Mouse (Mus musculus): ENCODE data around the gene Stox2. TPM values are rescaled to one million over a fixed set of nuclear protein-coding genes. Genes with fewer than 3 reads are reported as not detected.

Gene Stox2
- total and polyA plus RNA-seq, 3 experiments: under 0.01 TPM; not detected in 2

GRCm38 (mm10) chr8:47288131-47288865, 157.9 kb downstream of the Stox2 start:
- Histone ChIP-seq H3K36me3 (ENCODE audit: control insufficient read depth in 1 of 2, insufficient read depth in 2 of 2, low read length in 2 of 2) (no peaks in the 10 kb centered on the region), H3K27ac (ENCODE audit: control insufficient read depth, low read depth, low read length) (no peak overlapping the region), H3K4me1 (ENCODE audit: control insufficient read depth in 1 of 2, insufficient read depth in 2 of 2, low read length in 2 of 2) (no peaks in the 10 kb centered on the region), H3K27me3 (ENCODE audit: control insufficient read depth in 1 of 2, insufficient read depth in 2 of 2, low read length in 2 of 2) (no peaks in the 10 kb centered on the region), H3K4me3 (ENCODE audit: control insufficient read depth in 1 of 2, insufficient read depth in 1 of 2, low read depth in 2 of 2, low read length in 2 of 2) (no peak overlapping the region), H3K9me3 (replicated peaks; ENCODE audit: insufficient read depth, low read length) (no peaks in the 10 kb centered on the region), H3K79me2 (ENCODE audit: control insufficient read depth, insufficient read depth, low read length, poor library complexity) (no peaks in the 10 kb centered on the region), H3K9ac (ENCODE audit: control insufficient read depth, low read depth, low read length, poor library complexity, severe bottlenecking) (no peak overlapping the region)
- no peak for TF ChIP-seq RCOR1 (IDR thresholded peaks at IDR 0.05; ENCODE audit: low read depth, low read length)
- TF ChIP-seq ZMIZ1 (IDR thresholded peaks at IDR 0.05; ENCODE audit: low read depth, low read length): no peak
- no peak for TF ChIP-seq TAL1 (IDR thresholded peaks at IDR 0.05; ENCODE audit: low read length)
- no peak for TF ChIP-seq ZKSCAN1 (IDR thresholded peaks at IDR 0.05; ENCODE audit: low read depth, low read length)
- TF ChIP-seq TCF12 (IDR thresholded peaks at IDR 0.05; ENCODE audit: low read depth, low read length): no peak
- TF ChIP-seq CTCF (IDR thresholded peaks at IDR 0.05 in 2 of 3, conservative IDR thresholded peaks at IDR 0.05 in 1 of 3; ENCODE audit: control insufficient read depth in 1 of 3, insufficient read depth in 1 of 3, low read depth in 2 of 3, low read length in 3 of 3, poor library complexity in 1 of 3, severe bottlenecking in 1 of 3): no peak
- no peak for TF ChIP-seq NELFE (IDR thresholded peaks at IDR 0.05; ENCODE audit: low read depth, low read length)
- TF ChIP-seq E2F4 (IDR thresholded peaks at IDR 0.05; ENCODE audit: borderline replicate concordance, low read depth, low read length): no peak
- TF ChIP-seq USF1 (IDR thresholded peaks at IDR 0.05; ENCODE audit: low read depth, low read length): no peak
- no peak for TF ChIP-seq ETS1 (IDR thresholded peaks at IDR 0.05; ENCODE audit: low read depth, low read length)
- no peak for TF ChIP-seq POLR2A (IDR thresholded peaks at IDR 0.05; ENCODE audit: control insufficient read depth in 1 of 2, insufficient read depth in 1 of 2, low read depth in 1 of 2, low read length in 2 of 2, poor library complexity in 1 of 2)
- no peak for DNase-seq (ENCODE audit: low read depth, low spot score)

- Histone ChIP-seq H3K9ac (ENCODE audit: control insufficient read depth, low read depth, low read length, poor library complexity, severe bottlenecking) (no peak overlapping the region), H3K4me1 (ENCODE audit: control insufficient read depth in 1 of 2, insufficient read depth in 2 of 2, low read length in 2 of 2) (no peaks in the 10 kb centered on the region), H3K9me3 (replicated peaks; ENCODE audit: insufficient read depth, low read length) (no peaks in the 10 kb centered on the region), H3K27ac (ENCODE audit: control insufficient read depth, low read depth, low read length) (no peak overlapping the region), H3K79me2 (ENCODE audit: control insufficient read depth, insufficient read depth, low read length, poor library complexity) (no peaks in the 10 kb centered on the region), H3K4me3 (ENCODE audit: control insufficient read depth in 1 of 2, insufficient read depth in 1 of 2, low read depth in 2 of 2, low read length in 2 of 2) (no peak overlapping the region), H3K36me3 (ENCODE audit: control insufficient read depth in 1 of 2, insufficient read depth in 2 of 2, low read length in 2 of 2) (no peaks in the 10 kb centered on the region), H3K27me3 (ENCODE audit: control insufficient read depth in 1 of 2, insufficient read depth in 2 of 2, low read length in 2 of 2) (no peaks in the 10 kb centered on the region)
- DNase-seq (ENCODE audit: low read depth, low spot score): no peak
- TF ChIP-seq EP300 (IDR thresholded peaks at IDR 0.05; ENCODE audit: low read depth in 1 of 2, low read length in 2 of 2) (no peak), CHD2 (IDR thresholded peaks at IDR 0.05; ENCODE audit: low read length) (no peak)
Observed at GRCm38 (mm10) chr8:47287641-47288130, 158.5 kb downstream of the Stox2 start.

GRCm38 (mm10) chr8:47287201-47287621, 159.0 kb downstream of the Stox2 start:
- TF ChIP-seq NRF1 (IDR thresholded peaks at IDR 0.05; ENCODE audit: insufficient read depth, low read depth, low read length, poor library complexity, severe bottlenecking) (no peak), TAL1 (IDR thresholded peaks at IDR 0.05; ENCODE audit: low read length) (no peak), CHD1 (IDR thresholded peaks at IDR 0.05; ENCODE audit: low read depth, low read length) (no peak), USF1 (IDR thresholded peaks at IDR 0.05; ENCODE audit: low read depth, low read length) (no peak), TCF12 (IDR thresholded peaks at IDR 0.05; ENCODE audit: low read depth, low read length) (no peak), TBP (IDR thresholded peaks at IDR 0.05; ENCODE audit: low read depth, low read length) (no peak), SMC3 (IDR thresholded peaks at IDR 0.05; ENCODE audit: low read depth, low read length) (no peak), MAX (IDR thresholded peaks at IDR 0.05; ENCODE audit: low read length) (no peak), GABPA (IDR thresholded peaks at IDR 0.05; ENCODE audit: low read depth, low read length) (no peak), E2F4 (IDR thresholded peaks at IDR 0.05; ENCODE audit: borderline replicate concordance, low read depth, low read length) (no peak), MYB (IDR thresholded peaks at IDR 0.05; ENCODE audit: low read depth, low read length) (no peak), RCOR1 (IDR thresholded peaks at IDR 0.05; ENCODE audit: low read depth, low read length) (no peak), ZMIZ1 (IDR thresholded peaks at IDR 0.05; ENCODE audit: low read depth, low read length) (no peak), ZKSCAN1 (IDR thresholded peaks at IDR 0.05; ENCODE audit: low read depth, low read length) (no peak), POLR2AphosphoS5 (IDR thresholded peaks at IDR 0.05; ENCODE audit: borderline replicate concordance, low read depth, low read length) (no peak), SIN3A (IDR thresholded peaks at IDR 0.05; ENCODE audit: low read length) (no peak), JUND (IDR thresholded peaks at IDR 0.05; ENCODE audit: low read depth, low read length) (no peak), MEF2A (IDR thresholded peaks at IDR 0.05; ENCODE audit: extremely low read depth, insufficient replicate concordance, low read depth, low read length, poor library complexity, severe bottlenecking) (no peak), POLR2A (IDR thresholded peaks at IDR 0.05; ENCODE audit: control insufficient read depth in 1 of 2, insufficient read depth in 1 of 2, low read depth in 1 of 2, low read length in 2 of 2, poor library complexity in 1 of 2) (no peak)
- H3K79me2 ChIP-seq (ENCODE audit: control insufficient read depth, insufficient read depth, low read length, poor library complexity): no peaks in the 10 kb centered on the region
- H3K4me1 ChIP-seq (ENCODE audit: control insufficient read depth in 1 of 2, insufficient read depth in 2 of 2, low read length in 2 of 2): no peaks in the 10 kb centered on the region
- no peaks in the 10 kb centered on the region for H3K9me3 ChIP-seq (replicated peaks; ENCODE audit: insufficient read depth, low read length)
- no peak for DNase-seq (ENCODE audit: low read depth, low spot score)
- no peak overlapping the region for H3K9ac ChIP-seq (ENCODE audit: control insufficient read depth, low read depth, low read length, poor library complexity, severe bottlenecking)
- no peak overlapping the region for H3K27ac ChIP-seq (ENCODE audit: control insufficient read depth, low read depth, low read length)
- H3K4me3 ChIP-seq (ENCODE audit: control insufficient read depth in 1 of 2, insufficient read depth in 1 of 2, low read depth in 2 of 2, low read length in 2 of 2): no peak overlapping the region
- no peaks in the 10 kb centered on the region for H3K27me3 ChIP-seq (ENCODE audit: control insufficient read depth in 1 of 2, insufficient read depth in 2 of 2, low read length in 2 of 2)
- H3K36me3 ChIP-seq (ENCODE audit: control insufficient read depth in 1 of 2, insufficient read depth in 2 of 2, low read length in 2 of 2): no peaks in the 10 kb centered on the region

Data from MEL (cell line).